Mouse (Mus musculus) urinary bladder, adult 2 months (tissue): ENCODE data around the gene 1700009N14Rik. TPM values are rescaled to one million over a fixed set of nuclear protein-coding genes. Genes with fewer than 3 reads are reported as not detected.

Experiments
- DNase-seq: peaks from one replicate; pipeline ENCODE4 v3.0.0; 2022; ENCODE audit warnings: low spot score
- polyA plus RNA-seq: library from polyadenylated mRNA; depleted of rRNA; stranded (reverse); fragments of >200 nt; gene quantifications from 2 replicates; pipeline ENCODE4 v1.2.3, GENCODE M21; 2012; rRNA removed

1700009N14Rik gene
- polyA plus RNA-seq = 0.10 and 0.15 TPM in 2 replicates

- no peak for DNase-seq
These were observed at the start of gene 1700009N14Rik for GRCm38 (mm10) chr4:39450069-39450468. Gene 1700009N14Rik (plus strand): TSS chr4:39450295.

DNA sequence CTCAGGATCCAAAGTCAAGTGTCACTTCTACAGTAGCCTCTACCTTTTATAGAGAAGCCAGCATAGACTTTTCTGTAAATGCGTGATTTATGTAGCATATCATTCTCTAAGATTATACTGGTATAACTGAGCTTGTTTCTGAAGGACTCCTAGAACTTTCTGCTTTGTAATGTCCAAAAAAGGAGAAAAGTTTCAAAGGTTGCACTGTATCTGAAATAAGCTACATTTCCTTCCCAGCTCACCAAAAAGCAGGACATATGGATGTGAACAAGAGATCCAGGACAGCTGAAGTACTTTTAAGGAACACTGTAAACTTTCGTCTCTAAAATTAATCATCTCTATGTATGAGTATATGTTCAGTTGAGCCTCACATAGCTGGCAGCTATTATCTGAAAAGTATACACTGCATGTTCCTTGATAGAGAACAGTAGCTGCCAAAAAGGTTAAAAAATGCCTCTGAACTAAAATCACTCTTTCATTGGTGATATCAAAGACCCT lies 12.2 kb upstream of the 1700009N14Rik start:
- no peak for DNase-seq

- no peak for DNase-seq
These were observed 24.2 kb downstream of the 1700009N14Rik start for GRCm38 (mm10) chr4:39474291-39474690.

DNA sequence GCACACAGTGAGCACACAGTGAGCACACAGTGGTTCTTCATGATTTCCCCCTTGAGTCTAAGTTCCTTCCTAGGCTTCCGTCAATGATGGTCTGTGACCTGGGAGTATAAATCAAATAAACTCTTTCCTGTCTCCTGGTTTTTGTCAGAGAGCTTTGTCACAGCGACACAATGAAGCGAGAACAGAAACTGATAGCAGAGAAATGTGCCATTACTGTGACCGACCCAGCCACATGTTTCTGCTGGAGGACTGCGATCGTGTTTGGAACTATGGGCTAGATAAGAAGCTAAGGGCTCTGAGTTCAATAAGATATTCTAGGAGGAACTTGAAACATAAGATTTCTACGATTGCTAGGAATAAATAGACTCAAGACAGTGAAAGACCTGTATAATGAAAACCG lies 36.3 kb downstream of the 1700009N14Rik start:
- no peak for DNase-seq

GRCm38 (mm10) chr4:39493596-39493995 lies 43.5 kb downstream of the 1700009N14Rik start:
- no peak for DNase-seq

- DNase-seq = no peak
These were observed 45.8 kb downstream of the 1700009N14Rik start for GRCm38 (mm10) chr4:39495875-39496274.
